Mouse (Mus musculus) adrenal gland, adult 2 months (tissue): ENCODE data around the gene Ttll10. TPM values are rescaled to one million over a fixed set of nuclear protein-coding genes. Genes with fewer than 3 reads are reported as not detected.

Experiments used
- DNase-seq: peaks from one replicate; pipeline ENCODE4 v3.0.0; 2021
- polyA plus RNA-seq: library from polyadenylated mRNA; depleted of rRNA; stranded (reverse); fragments of >200 nt; gene quantifications from 2 replicates; pipeline ENCODE4 v1.2.3, GENCODE M21; 2012
- total RNA-seq, 2 experiments: library from RNA; stranded (reverse); gene quantifications; 2 replicates each; pipeline ENCODE4 v1.2.3; 2021

The Ttll10 gene
- total and polyA plus RNA-seq, 3 experiments = 0.19 to 0.21 TPM; not detected in 1

GRCm38 (mm10) chr4:156065156-156065894 is 6.1 kb upstream of the Ttll10 start:
- no peak for DNase-seq

- no peak for DNase-seq
Observed at GRCm38 (mm10) chr4:156064510-156064897, 5.3 kb upstream of the Ttll10 start.

- DNase-seq = no peak
Observed at GRCm38 (mm10) chr4:156063861-156064509, 4.8 kb upstream of the Ttll10 start.

GRCm38 (mm10) chr4:156059713-156060112 is 499 bp upstream of the Ttll10 start:
- no peak for DNase-seq

- no peak for DNase-seq
Observed at GRCm38 (mm10) chr4:156058826-156059225, 388 bp downstream of the Ttll10 start.

- no peak for DNase-seq
Observed at GRCm38 (mm10) chr4:156057702-156058101, 1.5 kb downstream of the Ttll10 start.

GRCm38 (mm10) chr4:156055173-156055572 is 4.0 kb downstream of the Ttll10 start:
- no peak for DNase-seq

- no peak for DNase-seq
Observed at GRCm38 (mm10) chr4:156054606-156055005, 4.6 kb downstream of the Ttll10 start.

- no peak for DNase-seq
Observed at GRCm38 (mm10) chr4:156054130-156054529, 5.1 kb downstream of the Ttll10 start.

GRCm38 (mm10) chr4:156053113-156053512 is 6.1 kb downstream of the Ttll10 start:
- no peak for DNase-seq

GRCm38 (mm10) chr4:156050391-156050980 is 8.7 kb downstream of the Ttll10 start:
- peak; percentile 84 for DNase-seq

- no peak for DNase-seq
Observed at GRCm38 (mm10) chr4:156049779-156050178, 9.4 kb downstream of the Ttll10 start.

- DNase-seq = no peak
Observed at GRCm38 (mm10) chr4:156044754-156045153, 14.5 kb downstream of the Ttll10 start.

GRCm38 (mm10) chr4:156034901-156035300 is 24.3 kb downstream of the Ttll10 start:
- no peak for DNase-seq

- DNase-seq = no peak
Observed at GRCm38 (mm10) chr4:156034301-156034700, 24.9 kb downstream of the Ttll10 start.

GRCm38 (mm10) chr4:156033476-156034119 is 25.6 kb downstream of the Ttll10 start:
- peak; percentile 43 for DNase-seq

- DNase-seq = no peak
Observed at GRCm38 (mm10) chr4:156032856-156033255, 26.4 kb downstream of the Ttll10 start.

GRCm38 (mm10) chr4:156031593-156032391 is 27.4 kb downstream of the Ttll10 start:
- DNase-seq = peak; percentile 92

GRCm38 (mm10) chr4:156031255-156031592 is 28.0 kb downstream of the Ttll10 start:
- no peak for DNase-seq

- no peak for DNase-seq
Observed at GRCm38 (mm10) chr4:156030651-156031118, 28.5 kb downstream of the Ttll10 start.

- DNase-seq = no peak
Observed at GRCm38 (mm10) chr4:156028580-156028979, 30.6 kb downstream of the Ttll10 start.

GRCm38 (mm10) chr4:156026013-156026412 is 33.2 kb downstream of the Ttll10 start, which contains the start of gene Tnfrsf18:
Gene Tnfrsf18 (plus strand): TSS chr4:156026164.
- DNase-seq = no peak
